Mouse (Mus musculus): ENCODE results near the gene Nwd2.

DNA sequence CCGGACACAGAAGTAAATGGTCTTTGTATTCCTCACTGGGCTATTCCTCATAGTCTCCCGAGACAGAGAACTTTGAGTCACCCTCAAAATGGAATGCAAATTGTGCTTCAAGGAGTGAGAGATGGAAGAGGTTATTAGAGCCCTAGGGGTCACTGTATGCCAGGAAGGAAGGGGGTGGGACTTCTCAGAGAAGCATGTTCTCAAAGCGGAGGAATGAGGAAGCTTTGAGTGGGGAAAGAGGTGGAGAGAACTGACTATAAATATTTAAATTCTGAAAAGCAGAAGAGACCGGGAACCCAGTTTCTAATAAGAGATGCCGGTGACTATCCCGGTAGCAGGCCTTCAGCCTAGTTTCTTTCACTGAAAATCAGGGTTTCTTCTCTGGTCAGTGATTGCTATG lies 178.1 kb downstream of the Nwd2 start:
- TF ChIP-seq FLI1 (IDR thresholded peaks at IDR 0.05; ENCODE audit: low read length), result no peak
- no peak for TF ChIP-seq GATA1 (IDR thresholded peaks at IDR 0.05; ENCODE audit: borderline replicate concordance, low read length)

All from megakaryocyte, embryonic 14.5 days (primary cell).